In the genomic region with DNA sequence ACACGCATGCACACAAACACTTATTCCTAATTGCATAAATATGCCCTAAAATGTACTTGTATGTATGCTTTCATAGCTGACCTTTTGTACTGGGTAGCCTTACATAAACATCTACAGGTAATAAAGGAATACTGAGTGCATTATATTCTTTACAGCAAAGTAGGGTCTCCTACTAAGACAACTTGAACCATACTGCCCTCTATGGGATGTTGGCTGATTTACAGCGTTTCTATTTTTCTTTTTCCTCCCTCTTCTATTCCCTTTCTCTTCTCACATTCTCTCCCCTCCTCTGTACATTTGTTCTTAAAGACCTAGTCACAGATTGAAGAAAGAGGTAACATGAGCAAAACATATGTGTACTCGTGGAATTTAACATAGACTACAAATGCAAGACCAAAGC, we compare ENCODE assay signal across 17 mouse cellular contexts. TPM values are rescaled to one million over a fixed set of nuclear protein-coding genes. Genes with fewer than 3 reads are reported as not detected.
DNase-seq lines count a peak whose midpoint lies in the region; ATAC-seq and TF ChIP-seq lines count a peak whose summit lies in the region.
"Had no signal": no experiment of that assay in that cellular context is flagged by ENCODE, and none has a peak within 500 bp of the region (broad histone marks: within the 10 kb centered on the region; RNA-seq: fewer than 3 reads in every experiment).

No protein-coding gene starts in this region.

- no peak overlapping the region for H3K27ac ChIP-seq in kidney, postnatal 0 days
- H3K27ac ChIP-seq in kidney, embryonic 16.5 days (ENCODE audit: low read length), result no peak overlapping the region
- H3K27ac ChIP-seq: heart, embryonic 15.5 days; limb, embryonic 12.5 days; neural tube, embryonic 12.5 days had no signal

- no peak overlapping the region for H3K4me2 ChIP-seq in kidney, postnatal 0 days (ENCODE audit: low read length)
- no peak overlapping the region for H3K4me2 ChIP-seq in kidney, embryonic 16.5 days (replicated peaks; ENCODE audit: low read depth, low read length)
- H3K4me2 ChIP-seq: heart, embryonic 15.5 days; limb, embryonic 12.5 days; neural tube, embryonic 12.5 days had no signal

- ATAC-seq in kidney, postnatal 0 days (replicated peaks; ENCODE audit: low FRiP score, low read depth), result no peak
- no peak for ATAC-seq in kidney, embryonic 16.5 days (ENCODE audit: low FRiP score, low TSS enrichment)
- 0 out of 2 replicates have a peak, but pooled peaks have one; percentile 50 for ATAC-seq in common myeloid progenitor, adult 5-6 weeks (replicated peaks; ENCODE audit: low read depth, poor library complexity, severe bottlenecking)
- ATAC-seq: Patski had no signal

- no peaks in the 10 kb centered on the region for H3K36me3 ChIP-seq in kidney, postnatal 0 days (ENCODE audit: insufficient read depth, low read length)
- no peaks in the 10 kb centered on the region for H3K36me3 ChIP-seq in kidney, embryonic 16.5 days (ENCODE audit: insufficient read depth, low read length)
- H3K36me3 ChIP-seq: heart, embryonic 15.5 days; limb, embryonic 12.5 days; neural tube, embryonic 12.5 days had no signal

- no peaks in the 10 kb centered on the region for H3K27me3 ChIP-seq in kidney, postnatal 0 days (ENCODE audit: insufficient read depth, low read length)
- H3K27me3 ChIP-seq in kidney, embryonic 16.5 days (ENCODE audit: insufficient read depth, low read length), result no peaks in the 10 kb centered on the region
- H3K27me3 ChIP-seq: heart, embryonic 15.5 days; limb, embryonic 12.5 days; megakaryocyte, embryonic 14.5 days; neural tube, embryonic 12.5 days had no signal

- no peak overlapping the region for H3K4me3 ChIP-seq in kidney, postnatal 0 days (replicated peaks; ENCODE audit: low read depth, low read length)
- no peak overlapping the region for H3K4me3 ChIP-seq in kidney, embryonic 16.5 days (ENCODE audit: low read length)
- H3K4me3 ChIP-seq: erythroblast, embryonic 14.5 days; heart, embryonic 15.5 days; limb, embryonic 12.5 days; megakaryocyte, embryonic 14.5 days; neural tube, embryonic 12.5 days had no signal

- H3K4me1 ChIP-seq in kidney, postnatal 0 days (replicated peaks; ENCODE audit: insufficient read depth, low read length), result no peaks in the 10 kb centered on the region
- no peaks in the 10 kb centered on the region for H3K4me1 ChIP-seq in kidney, embryonic 16.5 days (ENCODE audit: insufficient read depth, low read length)
- H3K4me1 ChIP-seq: heart, embryonic 15.5 days; limb, embryonic 12.5 days; megakaryocyte, embryonic 14.5 days; neural tube, embryonic 12.5 days had no signal

- WGBS in kidney, postnatal 0 days, result 36% methylated on average over 3 of the region's 3 CpGs
- 37% methylated on average over 3 of the region's 3 CpGs for WGBS in kidney, embryonic 16.5 days

- peak; percentile 47 for DNase-seq in kidney, postnatal 0 days (ENCODE audit: low spot score)
- peak; percentile 63 for DNase-seq in 3T3-L1 (ENCODE audit: low read depth, low spot score)
- peak; percentile 28 for DNase-seq in 416B (ENCODE audit: low read depth)
- no peak for DNase-seq in adrenal gland, adult 2 months
- DNase-seq in kidney, postnatal 4 days, result no peak
- DNase-seq: adrenal gland, postnatal 25 days; cerebellum, adult 8-10 months; gastrocnemius, postnatal 10 days had no signal

- H3K9ac ChIP-seq in kidney, postnatal 0 days (ENCODE audit: low read depth, low read length), result no peak overlapping the region
- no peak overlapping the region for H3K9ac ChIP-seq in kidney, embryonic 16.5 days (replicated peaks; ENCODE audit: low read length)
- H3K9ac ChIP-seq: heart, embryonic 15.5 days; limb, embryonic 12.5 days; neural tube, embryonic 12.5 days had no signal

- H3K9me3 ChIP-seq in kidney, postnatal 0 days (replicated peaks; ENCODE audit: low read length), result no peaks in the 10 kb centered on the region
- no peaks in the 10 kb centered on the region for H3K9me3 ChIP-seq in kidney, embryonic 16.5 days (ENCODE audit: low read length)
- H3K9me3 ChIP-seq: heart, embryonic 15.5 days; limb, embryonic 12.5 days; megakaryocyte, embryonic 14.5 days; neural tube, embryonic 12.5 days had no signal

- peak; percentile 58 for TF ChIP-seq CTCF in kidney, postnatal 0 days (IDR thresholded peaks at IDR 0.05; ENCODE audit: low read depth)

RNA-seq across cellular contexts. Expression of a gene that starts 9.3 kb away (rescaled TPM):
- polyA plus RNA-seq in kidney, postnatal 0 days (2015; fragmentation: Nextera tagmentation; extraction: Ambion mirVana), result 0.04 TPM in 2 replicates
- not detected in 2 replicates for polyA plus RNA-seq in kidney, embryonic 16.5 days (2015; fragmentation: Nextera tagmentation; extraction: Ambion mirVana)
- total RNA-seq in common myeloid progenitor, adult 5-6 weeks (2017), result not detected in 2 replicates
- not detected for total RNA-seq in adrenal gland, adult 2 months (2021)
- not detected in 2 replicates for polyA plus RNA-seq in adrenal gland, adult 2 months (2012; rRNA removed)
- total RNA-seq: adrenal gland, postnatal 25 days had no signal
- polyA plus RNA-seq: erythroblast, embryonic 14.5 days; heart, embryonic 15.5 days; intestine, embryonic 14.5 days; neural tube, embryonic 12.5 days; Patski had no signal

Comparison
In these comparisons a context has a peak if more than half of its experiments do, and no peak if none do; other contexts are left out.
1. DNase-seq: peak in kidney, postnatal 0 days (single experiment), 3T3-L1 (single experiment) and 416B (single experiment); none in adrenal gland, adult 2 months (single experiment) and kidney, postnatal 4 days (0 of 2).